Mouse (Mus musculus) CH12.LX (cell line): ENCODE measurements around the gene Mmel1.

Source experiments
- CTCF ChIP-seq, 2 experiments: IDR thresholded peaks in 1 of 2; conservative IDR thresholded peaks in 1 of 2; 2 replicates each; pipeline ENCODE4 v1.5.1; 2011 to 2012; ENCODE audit warnings: low read depth in 2 of 2, low read length in 2 of 2, improper control_type of control experiment in 1 of 2, inconsistent platforms in 1 of 2, mild to moderate bottlenecking in 1 of 2, moderate library complexity in 1 of 2
- ELF1 ChIP-seq: IDR thresholded peaks from 2 replicates; pipeline ENCODE4 v1.6.1; 2014; ENCODE audit warnings: low read depth, mild to moderate bottlenecking, inconsistent platforms, low read length, improper control_type of control experiment
- KAT2A ChIP-seq: IDR thresholded peaks from 2 replicates; pipeline ENCODE4 v1.6.1; 2012; ENCODE audit warnings: low read length, improper control_type of control experiment, inconsistent platforms; ENCODE audit not compliant: insufficient replicate concordance
- MAZ ChIP-seq: IDR thresholded peaks from 2 replicates; pipeline ENCODE4 v1.6.1; 2012; ENCODE audit warnings: low read depth, mild to moderate bottlenecking, inconsistent platforms, low read length, improper control_type of control experiment, moderate library complexity
- NELFE ChIP-seq: IDR thresholded peaks from 2 replicates; pipeline ENCODE4 v1.6.1; 2011; ENCODE audit warnings: low read depth, low read length, improper control_type of control experiment
- NRF1 ChIP-seq: IDR thresholded peaks from 2 replicates; pipeline ENCODE4 v1.6.1; 2014; ENCODE audit warnings: low read depth, mild to moderate bottlenecking, inconsistent platforms, low read length, improper control_type of control experiment, moderate library complexity
- POLR2A ChIP-seq: IDR thresholded peaks from 2 replicates; pipeline ENCODE4 v1.6.1; 2011; ENCODE audit warnings: low read depth, mild to moderate bottlenecking, improper control_type of control experiment, low read length
- TCF12 ChIP-seq: IDR thresholded peaks from 2 replicates; pipeline ENCODE4 v1.6.1; 2014; ENCODE audit warnings: low read depth, mild to moderate bottlenecking, inconsistent platforms, low read length, improper control_type of control experiment
- USF1 ChIP-seq: IDR thresholded peaks from 2 replicates; pipeline ENCODE4 v1.6.1; 2014; ENCODE audit warnings: low read depth, mild to moderate bottlenecking, inconsistent platforms, low read length, improper control_type of control experiment
- ZKSCAN1 ChIP-seq: IDR thresholded peaks from 2 replicates; pipeline ENCODE4 v1.6.1; 2012; ENCODE audit warnings: low read depth, inconsistent platforms, low read length, improper control_type of control experiment, borderline replicate concordance
- ZNF384 ChIP-seq: IDR thresholded peaks from 2 replicates; pipeline ENCODE4 v1.6.1; 2012; ENCODE audit warnings: low read depth, low read length, improper control_type of control experiment, inconsistent platforms

GRCm38 (mm10) chr4:154916662-154917061 lies 47.3 kb downstream of the Mmel1 start:
- TF ChIP-seq ELF1 (no peak), CTCF (conservative IDR thresholded peaks at IDR 0.05 in 1 of 2, IDR thresholded peaks at IDR 0.05 in 1 of 2; ENCODE audit: low read depth in 2 of 2, low read length in 2 of 2) (no peak), POLR2A (no peak), TCF12 (no peak), NELFE (no peak), MAZ (no peak), USF1 (no peak), NRF1 (no peak), ZKSCAN1 (no peak), ZNF384 (no peak), KAT2A (no peak)
